Mouse (Mus musculus) CD4-positive naive resting alpha-beta T cell, adult 57 days (primary cell): Measurements from ENCODE around the gene Nop58. TPM values are rescaled to one million over a fixed set of nuclear protein-coding genes. Genes with fewer than 3 reads are reported as not detected.

ENCODE experiments used
- total RNA-seq: library from RNA; stranded (reverse); gene quantifications from one replicate; pipeline ENCODE4 v1.2.4, GENCODE M21; 2023

Gene Nop58
- 183 TPM for total RNA-seq

DNA sequence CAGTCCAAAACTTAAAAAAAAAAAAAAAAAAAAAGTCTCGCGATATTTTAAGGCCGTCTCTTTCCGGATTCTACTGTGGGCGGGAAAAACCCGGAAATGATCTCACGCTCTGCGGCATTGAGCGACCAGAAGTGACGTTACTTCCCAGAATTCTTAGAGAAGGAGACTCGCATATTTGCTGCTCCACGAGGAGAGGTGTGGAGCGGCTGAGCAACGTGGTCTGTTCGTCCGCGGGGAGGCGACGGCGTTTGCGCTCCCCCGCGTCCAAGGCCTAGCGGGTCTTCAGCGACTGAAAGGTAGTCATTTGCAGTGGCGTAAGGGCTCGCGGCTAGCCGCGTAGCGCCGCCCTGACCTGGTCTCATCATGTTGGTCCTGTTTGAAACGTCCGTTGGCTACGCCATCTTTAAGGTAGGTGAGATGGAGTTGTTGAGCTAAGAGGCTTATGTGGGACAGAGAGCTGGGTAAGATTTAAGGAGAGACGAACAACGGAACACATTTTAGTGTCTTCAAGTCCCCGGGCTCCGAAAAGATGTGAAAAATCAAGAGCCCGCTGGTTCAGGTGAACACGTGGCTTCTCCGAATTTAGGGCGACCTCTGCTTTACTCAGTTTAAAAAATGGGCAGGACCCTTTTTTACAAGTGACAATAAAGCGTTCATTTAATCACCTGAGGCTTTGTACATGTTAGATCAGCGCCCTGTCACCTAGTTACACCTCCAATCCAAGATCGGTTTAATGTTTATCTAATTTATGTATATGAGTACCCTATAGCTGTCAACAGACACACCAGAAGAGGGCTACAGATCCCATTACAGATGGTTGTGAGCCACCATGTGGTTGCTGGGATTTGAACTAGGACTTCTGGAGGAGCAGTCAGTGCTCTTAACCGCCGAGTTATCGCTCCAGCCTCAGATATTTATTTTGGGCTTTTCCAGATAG is at the start of gene Nop58:
Gene Nop58, plus strand, starts transcription at position 153 of the 937 bp plus-strand sequence.

DNA sequence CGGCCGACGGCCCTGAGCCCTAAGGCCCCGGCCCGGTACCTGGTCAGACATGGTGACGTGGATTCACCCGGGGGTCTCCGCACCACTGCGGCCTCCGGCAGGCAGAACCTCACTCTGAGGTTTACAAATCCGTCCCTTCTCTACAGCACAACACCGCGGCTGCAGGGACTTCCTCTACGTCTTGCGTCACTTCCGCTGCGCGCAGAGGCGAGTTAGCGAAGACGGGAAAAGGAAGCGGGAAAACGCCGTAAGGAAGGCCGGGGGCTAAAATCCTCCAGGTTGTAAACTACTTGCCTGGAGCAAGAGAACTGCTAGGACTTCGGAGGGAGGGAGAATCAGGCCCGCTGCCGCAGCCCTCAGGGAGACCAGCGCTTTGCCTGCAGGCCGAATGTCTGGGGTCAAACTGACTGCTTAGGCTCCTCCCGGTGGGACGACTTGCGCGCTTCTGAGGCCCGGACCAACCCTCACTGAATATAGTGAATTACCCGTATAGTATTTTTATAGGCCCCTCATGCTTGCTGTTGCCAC is 14.1 kb upstream of the Nop58 start, which contains the start of gene Sumo1:
Gene Sumo1, minus strand, starts transcription at position 194 of the 528 bp plus-strand sequence.

DNA sequence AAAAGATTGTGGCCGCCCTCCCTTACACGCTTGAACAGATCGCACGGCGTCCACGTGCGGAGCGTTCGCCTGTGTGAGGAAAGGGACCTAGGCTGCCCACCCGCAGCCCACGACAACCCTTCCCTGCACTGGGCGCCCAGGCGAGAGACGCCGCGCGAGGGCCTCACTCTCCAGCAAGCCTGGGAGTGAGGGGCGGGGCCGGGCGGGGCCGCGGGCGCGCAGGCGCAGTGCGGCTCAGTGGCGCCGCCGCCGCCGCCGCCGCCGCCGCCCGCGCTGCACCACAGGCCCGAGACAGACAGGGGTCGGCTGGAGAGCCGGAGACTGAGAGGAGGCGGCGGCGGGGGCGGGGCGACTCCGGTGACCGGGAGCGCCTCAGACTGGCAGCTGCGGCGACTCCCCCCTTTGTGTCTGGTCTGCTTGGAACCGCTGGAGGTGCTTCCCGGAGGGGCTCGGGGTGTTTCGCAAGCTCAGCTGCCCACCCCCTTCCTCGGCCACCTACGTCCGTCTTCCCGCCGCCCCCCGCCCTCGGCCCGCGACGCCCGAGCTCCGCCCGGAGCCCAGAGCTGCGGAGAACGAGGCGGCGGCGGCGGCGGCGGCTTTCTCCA is 78.5 kb downstream of the Nop58 start, which contains the start of gene Bmpr2:
Gene Bmpr2, plus strand, starts transcription at position 237 of the 605 bp plus-strand sequence.

Other genes starting within 250 kb of the Nop58 start
- gene Fzd7, start 202.5 kb upstream of the Nop58 start, total RNA-seq = 0.30 TPM
- gene Gm973, start 168.7 kb upstream of the Nop58 start, total RNA-seq = 10.3 TPM
- gene Sumo1, start 14.1 kb upstream of the Nop58 start, total RNA-seq = 103 TPM
- 4.0 TPM for gene Bmpr2, start 78.4 kb downstream of the Nop58 start, total RNA-seq
- gene Fam117b, start 228.0 kb downstream of the Nop58 start, total RNA-seq = 67.3 TPM